Mouse (Mus musculus): ENCODE measurements at regions not wholly inside any gene's neighbourhood (a gene's known extent, or its start where the extent isn't known, plus 50 kb on each side); places are given as distances from the start of the nearest gene placed in this dataset.

GRCm38 (mm10) chr5:118888131-118888530 lies 327.7 kb downstream of the Med13l start:
- no peaks in the 10 kb centered on the region for H3K9me3 ChIP-seq (replicated peaks; ENCODE audit: insufficient read depth, low read length)
- no peak overlapping the region for H3K9ac ChIP-seq (ENCODE audit: control insufficient read depth, low read depth, low read length, poor library complexity, severe bottlenecking)
- TF ChIP-seq CTCF (IDR thresholded peaks at IDR 0.05 in 2 of 3, conservative IDR thresholded peaks at IDR 0.05 in 1 of 3; ENCODE audit: control insufficient read depth in 1 of 3, insufficient read depth in 1 of 3, low read depth in 2 of 3, low read length in 3 of 3, poor library complexity in 1 of 3, severe bottlenecking in 1 of 3) (no peak), KAT2A (conservative IDR thresholded peaks at IDR 0.05; ENCODE audit: low read depth, low read length) (no peak), MXI1 (IDR thresholded peaks at IDR 0.05; ENCODE audit: low read depth, low read length) (no peak), GABPA (IDR thresholded peaks at IDR 0.05; ENCODE audit: low read depth, low read length) (no peak), USF2 (IDR thresholded peaks at IDR 0.05; ENCODE audit: borderline replicate concordance in 1 of 2, insufficient read depth in 1 of 2, low read depth in 1 of 2, low read length in 2 of 2) (no peak), MYB (IDR thresholded peaks at IDR 0.05; ENCODE audit: low read depth, low read length) (no peak), UBTF (IDR thresholded peaks at IDR 0.05; ENCODE audit: borderline replicate concordance, insufficient read depth, low read depth, low read length) (no peak), JUND (IDR thresholded peaks at IDR 0.05; ENCODE audit: low read depth, low read length) (no peak), RCOR1 (IDR thresholded peaks at IDR 0.05; ENCODE audit: low read depth, low read length) (no peak), MEF2A (IDR thresholded peaks at IDR 0.05; ENCODE audit: extremely low read depth, insufficient replicate concordance, low read depth, low read length, poor library complexity, severe bottlenecking) (no peak)
- H3K79me2 ChIP-seq (ENCODE audit: control insufficient read depth, insufficient read depth, low read length, poor library complexity), result no peaks in the 10 kb centered on the region
- H3K27ac ChIP-seq (ENCODE audit: control insufficient read depth, low read depth, low read length), result no peak overlapping the region
- H3K27me3 ChIP-seq (ENCODE audit: control insufficient read depth in 1 of 2, insufficient read depth in 2 of 2, low read length in 2 of 2), result no peaks in the 10 kb centered on the region
- no peaks in the 10 kb centered on the region for H3K36me3 ChIP-seq (ENCODE audit: control insufficient read depth in 1 of 2, insufficient read depth in 2 of 2, low read length in 2 of 2)
- no peak overlapping the region for H3K4me3 ChIP-seq (ENCODE audit: control insufficient read depth in 1 of 2, insufficient read depth in 1 of 2, low read depth in 2 of 2, low read length in 2 of 2)
- no peaks in the 10 kb centered on the region for H3K4me1 ChIP-seq (ENCODE audit: control insufficient read depth in 1 of 2, insufficient read depth in 2 of 2, low read length in 2 of 2)
- DNase-seq (ENCODE audit: low read depth, low spot score), result no peak

GRCm38 (mm10) chr5:118891131-118891530 lies 330.7 kb downstream of the Med13l start:
- no peaks in the 10 kb centered on the region for H3K27me3 ChIP-seq (ENCODE audit: control insufficient read depth in 1 of 2, insufficient read depth in 2 of 2, low read length in 2 of 2)
- H3K9ac ChIP-seq (ENCODE audit: control insufficient read depth, low read depth, low read length, poor library complexity, severe bottlenecking), result no peak overlapping the region
- H3K4me3 ChIP-seq (ENCODE audit: control insufficient read depth in 1 of 2, insufficient read depth in 1 of 2, low read depth in 2 of 2, low read length in 2 of 2), result no peak overlapping the region
- no peak for DNase-seq (ENCODE audit: low read depth, low spot score)
- H3K79me2 ChIP-seq (ENCODE audit: control insufficient read depth, insufficient read depth, low read length, poor library complexity), result no peaks in the 10 kb centered on the region
- TF ChIP-seq MYC (IDR thresholded peaks at IDR 0.05; ENCODE audit: low read depth, low read length), result no peak
- no peak for TF ChIP-seq KAT2A (conservative IDR thresholded peaks at IDR 0.05; ENCODE audit: low read depth, low read length)
- TF ChIP-seq E2F4 (IDR thresholded peaks at IDR 0.05; ENCODE audit: borderline replicate concordance, low read depth, low read length), result no peak
- no peak for TF ChIP-seq POLR2AphosphoS2 (IDR thresholded peaks at IDR 0.05; ENCODE audit: low read length)
- TF ChIP-seq POLR2A (IDR thresholded peaks at IDR 0.05; ENCODE audit: control insufficient read depth in 1 of 2, insufficient read depth in 1 of 2, low read depth in 1 of 2, low read length in 2 of 2, poor library complexity in 1 of 2), result no peak
- TF ChIP-seq CHD1 (IDR thresholded peaks at IDR 0.05; ENCODE audit: low read depth, low read length), result no peak
- TF ChIP-seq JUND (IDR thresholded peaks at IDR 0.05; ENCODE audit: low read depth, low read length), result no peak
- no peak for TF ChIP-seq TBP (IDR thresholded peaks at IDR 0.05; ENCODE audit: low read depth, low read length)
- TF ChIP-seq HCFC1 (IDR thresholded peaks at IDR 0.05; ENCODE audit: low read depth, low read length), result no peak
- TF ChIP-seq ETS1 (IDR thresholded peaks at IDR 0.05; ENCODE audit: low read depth, low read length), result no peak
- H3K4me1 ChIP-seq (ENCODE audit: control insufficient read depth in 1 of 2, insufficient read depth in 2 of 2, low read length in 2 of 2), result no peaks in the 10 kb centered on the region
- no peaks in the 10 kb centered on the region for H3K9me3 ChIP-seq (replicated peaks; ENCODE audit: insufficient read depth, low read length)
- no peak overlapping the region for H3K27ac ChIP-seq (ENCODE audit: control insufficient read depth, low read depth, low read length)
- H3K36me3 ChIP-seq (ENCODE audit: control insufficient read depth in 1 of 2, insufficient read depth in 2 of 2, low read length in 2 of 2), result no peaks in the 10 kb centered on the region
